Mouse (Mus musculus) heart, embryonic 16.5 days (tissue): ENCODE data around the gene Gcm1. TPM values are rescaled to one million over a fixed set of nuclear protein-coding genes. Genes with fewer than 3 reads are reported as not detected.

Source experiments
- ATAC-seq: fragments of 200-750 bp; cut with Nextera tagmentation; replicated peaks from 2 replicates; pipeline ENCODE4 v1.8.0; 2017; ENCODE audit warnings: moderate number of reproducible peaks; ENCODE audit not compliant: insufficient read depth, low FRiP score; ENCODE audit errors: extremely low read depth
- H3K27ac ChIP-seq: fragments of 300-500 bp; sonication (generic); 2 replicates; pipeline ENCODE4 v1.5.1; 2014; ENCODE audit warnings: mild to moderate bottlenecking, low read length, control low read depth, moderate library complexity
- H3K27me3 ChIP-seq: fragments of 300-500 bp; sonication (generic); 2 replicates; pipeline ENCODE4 v1.6.1; 2014; ENCODE audit warnings: low read length, mixed read lengths; ENCODE audit not compliant: control insufficient read depth, insufficient read depth
- H3K36me3 ChIP-seq: fragments of 300-500 bp; sonication (generic); 2 replicates; pipeline ENCODE4 v1.6.1; 2014; ENCODE audit not compliant: control insufficient read depth, insufficient read depth
- H3K4me1 ChIP-seq: fragments of 300-500 bp; sonication (generic); 2 replicates; pipeline ENCODE4 v1.6.1; 2014; ENCODE audit warnings: low read length, mixed read lengths; ENCODE audit not compliant: control insufficient read depth, insufficient read depth
- H3K4me2 ChIP-seq: fragments of 300-500 bp; sonication (generic); 2 replicates; pipeline ENCODE4 v1.6.1; 2014; ENCODE audit warnings: low read depth, mild to moderate bottlenecking, control low read depth, low read length
- H3K4me3 ChIP-seq: fragments of 300-500 bp; sonication (generic); 2 replicates; pipeline ENCODE4 v1.5.1; 2014; ENCODE audit warnings: mild to moderate bottlenecking, control low read depth, low read length
- H3K9ac ChIP-seq: fragments of 300-500 bp; sonication (generic); 2 replicates; pipeline ENCODE4 v1.6.1; 2014; ENCODE audit warnings: low read length, control low read depth
- H3K9me3 ChIP-seq: fragments of 300-500 bp; sonication (generic); replicated peaks from 2 replicates; pipeline ENCODE4 v1.6.1; 2016; ENCODE audit warnings: low read length; ENCODE audit not compliant: control insufficient read depth
- WGBS: fragments of 180-500 bp; shearing (Covaris S2); extraction: QIAGEN DNeasy Blood & Tissue Kit; methylation state at CpG from one replicate; pipeline ENCODE4 v1.1.7; 2014; 5-methylcytosine and 5-hydroxymethylcytosine counted together
- polyA plus RNA-seq: library from polyadenylated mRNA; unstranded; fragments of >200 nt; fragmentation: Nextera tagmentation; extraction: Ambion mirVana; gene quantifications from 2 replicates; pipeline ENCODE4 v1.2.1, GENCODE M21; 2015

The Gcm1 gene
- polyA plus RNA-seq, 1 experiment from 2014 or later = 0.07 TPM

DNA sequence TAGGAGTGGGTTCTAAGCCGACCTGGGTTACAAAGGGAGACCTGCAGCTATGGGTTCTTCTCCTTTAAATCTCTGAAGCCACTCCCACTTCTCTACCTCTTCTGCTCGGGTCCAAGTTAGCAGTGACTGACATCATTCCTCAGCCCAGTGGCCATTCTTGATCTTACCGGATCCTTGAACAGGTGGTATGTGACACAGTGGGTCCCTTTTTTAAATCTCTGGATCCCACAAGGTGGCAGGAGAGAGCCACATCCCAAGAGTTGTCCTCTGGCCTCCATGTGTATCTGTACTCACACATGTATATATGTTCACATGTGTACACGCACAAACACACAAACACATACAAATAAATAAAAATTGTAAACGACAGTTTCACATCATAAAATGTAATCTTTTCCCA is 16.4 kb upstream of the Gcm1 start:
- Histone ChIP-seq H3K4me2 (no peak overlapping the region), H3K4me3 (no peak overlapping the region), H3K27ac (no peak overlapping the region), H3K36me3 (no peaks in the 10 kb centered on the region), H3K27me3 (no peaks in the 10 kb centered on the region), H3K9ac (no peak overlapping the region), H3K9me3 (no peaks in the 10 kb centered on the region), H3K4me1 (0 out of 2 replicates have a peak, but pooled peaks cover 2% of the 10 kb centered on the region)
- WGBS = 76% methylated on average over 5 of the region's 5 CpGs
- no peak for ATAC-seq

DNA sequence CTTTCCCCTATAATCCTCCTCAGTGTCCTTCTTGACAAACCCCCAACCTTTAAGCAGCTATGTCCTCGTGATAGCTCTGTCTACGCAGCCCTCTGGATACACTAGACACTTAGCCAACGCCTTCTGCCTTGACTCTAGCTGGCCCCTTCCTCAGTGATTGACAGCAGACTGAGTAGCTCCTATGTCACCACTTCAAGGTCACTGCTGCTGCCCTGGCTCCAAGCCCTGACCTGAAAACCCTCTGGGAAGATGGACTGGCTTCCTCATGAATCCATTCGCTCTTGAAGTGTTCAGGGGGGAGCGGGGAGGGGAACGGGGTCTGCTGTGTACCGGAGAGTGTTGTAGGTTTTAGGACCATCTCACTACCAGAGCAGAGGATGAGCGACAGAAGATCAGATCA is 15.9 kb upstream of the Gcm1 start:
- Histone ChIP-seq H3K36me3 (no peaks in the 10 kb centered on the region), H3K9ac (no peak overlapping the region), H3K4me2 (no peak overlapping the region), H3K27ac (no peak overlapping the region), H3K4me3 (no peak overlapping the region), H3K9me3 (no peaks in the 10 kb centered on the region), H3K27me3 (no peaks in the 10 kb centered on the region), H3K4me1 (0 out of 2 replicates have a peak, but pooled peaks cover 2% of the 10 kb centered on the region)
- WGBS = 75% methylated on average over 8 of the region's 8 CpGs
- ATAC-seq = no peak

DNA sequence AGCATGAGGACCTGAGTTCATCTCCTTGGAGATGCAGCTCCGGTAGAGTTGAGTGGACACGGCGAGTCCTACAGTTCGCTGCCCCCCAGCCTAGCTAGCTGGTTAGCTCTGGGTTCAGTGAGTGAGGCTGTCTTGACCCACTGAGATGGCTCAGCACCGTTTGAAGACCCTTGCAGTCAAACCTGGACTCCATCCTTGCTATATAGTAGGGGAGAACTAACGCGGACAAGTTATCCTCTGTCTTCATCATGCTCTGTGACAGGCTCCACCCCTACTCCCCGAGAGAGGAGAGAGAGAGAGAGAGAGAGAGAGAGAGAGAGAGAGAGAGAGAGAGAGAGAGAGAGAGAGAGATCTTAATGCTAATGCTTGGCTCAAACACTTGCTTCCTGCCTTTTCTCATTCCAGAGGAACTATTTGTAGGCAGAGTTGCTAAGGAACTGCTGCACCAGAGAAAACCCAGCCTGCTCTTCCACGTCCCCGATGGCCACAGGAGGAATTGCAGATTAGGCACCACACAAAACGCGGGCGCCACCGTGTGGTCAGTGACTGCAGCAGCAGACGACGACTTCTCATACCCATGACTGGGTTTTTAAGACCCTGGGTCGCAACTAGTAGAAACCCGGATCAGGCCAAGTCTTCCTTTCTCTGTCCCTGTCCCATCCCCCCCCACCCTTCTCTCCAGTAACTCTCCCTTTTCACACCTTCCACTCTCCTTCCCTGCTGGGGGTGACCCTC is 12.8 kb upstream of the Gcm1 start:
- ATAC-seq = peak; percentile 81
- 34% methylated on average over 18 of the region's 18 CpGs for WGBS
- Histone ChIP-seq H3K9ac (no peak overlapping the region), H3K36me3 (no peaks in the 10 kb centered on the region), H3K4me3 (no peak overlapping the region), H3K9me3 (no peaks in the 10 kb centered on the region), H3K4me2 (peak overlapping the region; percentile 22; the same call in 1 of the 2 replicates), H3K27me3 (no peaks in the 10 kb centered on the region), H3K27ac (no peak overlapping the region), H3K4me1 (0 out of 2 replicates have a peak, but pooled peaks cover 2% of the 10 kb centered on the region)

DNA sequence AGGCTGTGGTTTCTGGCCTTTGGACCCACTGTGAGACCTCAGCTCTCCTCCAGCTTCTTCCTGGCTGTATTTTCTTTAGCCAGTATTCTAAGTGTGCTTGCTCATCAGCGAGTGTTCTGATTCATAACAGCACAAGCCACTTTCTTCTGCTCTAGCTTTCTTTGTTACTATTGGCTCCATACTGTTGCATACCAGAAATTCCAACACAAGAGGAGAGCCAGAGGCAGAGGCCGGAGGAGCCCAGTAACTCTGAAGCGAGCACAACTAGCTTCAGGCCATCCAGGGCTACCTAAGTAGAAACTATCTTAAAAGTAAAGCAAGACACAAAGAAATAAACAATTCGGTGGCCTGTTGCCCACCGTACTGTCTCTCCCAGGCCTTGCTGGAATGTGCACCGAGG is 6.6 kb upstream of the Gcm1 start:
- Histone ChIP-seq H3K4me2 (no peak overlapping the region), H3K9me3 (no peaks in the 10 kb centered on the region), H3K27me3 (no peaks in the 10 kb centered on the region), H3K4me1 (peaks cover 5% of the 10 kb centered on the region), H3K4me3 (no peak overlapping the region), H3K9ac (no peak overlapping the region), H3K36me3 (no peaks in the 10 kb centered on the region), H3K27ac (peak overlapping the region; percentile 30)
- peak; percentile 64 for ATAC-seq
- 35% methylated on average over 6 of the region's 6 CpGs for WGBS

DNA sequence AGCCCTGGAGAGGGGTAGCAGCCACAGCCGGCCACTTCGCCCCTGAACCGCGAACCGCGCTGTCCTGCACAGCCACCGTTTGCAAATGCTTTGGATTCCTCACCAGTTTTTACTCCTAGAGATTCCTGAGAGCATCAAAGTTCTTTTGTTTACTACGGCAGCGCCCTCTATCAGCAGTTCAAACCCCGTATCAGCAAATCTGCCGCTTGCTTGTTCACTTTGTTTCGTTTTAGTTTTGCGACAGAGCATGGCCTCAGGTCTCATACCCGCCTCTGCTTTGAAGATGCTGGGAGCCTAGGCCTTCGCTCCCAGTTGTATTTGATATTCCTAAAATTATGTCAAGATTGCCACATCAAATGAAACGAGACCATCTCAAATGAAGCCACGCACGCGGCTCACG is 5.0 kb upstream of the Gcm1 start:
- Histone ChIP-seq H3K27me3 (no peaks in the 10 kb centered on the region), H3K36me3 (no peaks in the 10 kb centered on the region), H3K4me2 (peak overlapping the region; percentile 45), H3K4me1 (peaks cover 5% of the 10 kb centered on the region), H3K27ac (no peak overlapping the region), H3K9ac (no peak overlapping the region), H3K9me3 (no peaks in the 10 kb centered on the region), H3K4me3 (peak overlapping the region; percentile 31)
- ATAC-seq = 0 out of 2 replicates have a peak, but pooled peaks have one; percentile 16
- WGBS = 36% methylated on average over 20 of the region's 20 CpGs

DNA sequence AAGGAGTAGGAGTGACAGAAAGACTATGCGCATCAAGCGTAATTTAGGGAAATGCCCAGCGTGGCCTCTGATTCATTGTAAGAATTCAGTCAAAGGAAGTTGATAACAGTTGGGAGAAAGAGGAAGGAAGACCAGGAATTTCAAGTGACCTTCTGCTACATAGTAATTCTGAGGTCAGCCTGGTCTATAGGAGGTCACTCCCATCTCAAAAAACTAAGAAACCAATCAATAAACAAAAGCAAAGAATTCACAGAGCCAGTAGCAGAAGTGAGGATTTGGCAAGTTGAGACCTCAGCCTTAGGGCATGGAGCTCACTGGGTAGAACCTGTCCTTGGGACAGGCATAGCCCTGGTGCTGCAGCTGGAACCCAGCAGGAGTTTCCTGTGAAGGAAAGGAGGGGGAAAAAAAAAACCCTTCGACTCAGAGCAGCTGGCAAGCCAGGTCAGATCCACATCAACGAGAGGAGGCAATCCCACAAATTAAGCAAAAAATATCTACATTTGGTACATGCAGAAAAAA is 1.2 kb upstream of the Gcm1 start:
- Histone ChIP-seq H3K4me2 (no peak overlapping the region), H3K27me3 (no peaks in the 10 kb centered on the region), H3K4me3 (no peak overlapping the region), H3K27ac (no peak overlapping the region), H3K36me3 (no peaks in the 10 kb centered on the region), H3K9ac (no peak overlapping the region), H3K4me1 (peaks cover under 1% of the 10 kb centered on the region), H3K9me3 (no peaks in the 10 kb centered on the region)
- ATAC-seq = no peak
- 40% methylated on average over 5 of the region's 5 CpGs for WGBS

DNA sequence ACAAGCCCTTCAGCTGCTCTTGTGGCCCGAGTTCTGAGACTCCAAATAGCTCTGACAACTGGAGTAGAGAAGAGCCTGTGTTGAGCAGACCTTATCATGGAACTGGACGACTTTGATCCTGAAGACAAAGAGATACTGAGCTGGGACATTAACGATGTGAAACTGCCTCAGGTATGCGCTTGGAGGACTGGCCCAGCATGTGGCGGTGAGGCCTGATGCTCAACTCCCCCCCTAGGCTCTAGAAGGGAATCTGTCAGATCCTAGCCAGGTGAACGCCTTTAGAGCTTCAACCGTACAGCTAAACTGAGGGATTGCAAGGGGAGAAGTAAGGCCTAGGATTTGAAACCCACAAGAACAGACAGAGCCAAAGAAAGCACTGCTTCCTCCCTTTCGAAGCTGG is 2.1 kb downstream of the Gcm1 start:
- Histone ChIP-seq H3K9ac (no peak overlapping the region), H3K4me3 (no peak overlapping the region), H3K27me3 (no peaks in the 10 kb centered on the region), H3K9me3 (no peaks in the 10 kb centered on the region), H3K4me1 (no peaks in the 10 kb centered on the region), H3K27ac (no peak overlapping the region), H3K4me2 (no peak overlapping the region), H3K36me3 (no peaks in the 10 kb centered on the region)
- ATAC-seq = no peak
- WGBS = 68% methylated on average over 8 of the region's 8 CpGs

DNA sequence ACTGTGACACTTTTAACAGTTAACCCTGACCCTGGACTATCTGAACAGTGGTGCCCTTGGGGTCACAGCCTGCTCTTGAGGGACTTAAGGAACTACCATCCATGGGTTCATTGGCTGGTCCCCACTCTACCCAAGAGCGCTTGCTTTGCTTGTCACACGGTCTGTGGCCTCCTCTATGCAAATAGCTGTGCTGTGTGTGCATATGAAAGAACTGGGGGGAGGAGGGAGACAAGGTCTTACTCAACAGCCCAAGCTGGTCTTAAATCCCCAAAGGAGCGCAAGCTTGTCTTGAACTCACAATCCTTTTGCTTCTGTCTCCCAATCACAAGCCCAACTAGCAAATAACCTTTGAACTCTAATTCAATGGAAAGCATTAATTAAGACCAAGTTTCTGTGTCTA is 2.6 kb downstream of the Gcm1 start:
- no peaks in the 10 kb centered on the region for H3K4me1 ChIP-seq
- H3K4me2 ChIP-seq = no peak overlapping the region
- H3K36me3 ChIP-seq = no peaks in the 10 kb centered on the region
- no peak for ATAC-seq
- H3K9me3 ChIP-seq = no peaks in the 10 kb centered on the region
- H3K9ac ChIP-seq = no peak overlapping the region
- H3K4me3 ChIP-seq = no peak overlapping the region
- 85% methylated on average over 3 of the region's 3 CpGs for WGBS
- H3K27ac ChIP-seq = no peak overlapping the region
- no peaks in the 10 kb centered on the region for H3K27me3 ChIP-seq

DNA sequence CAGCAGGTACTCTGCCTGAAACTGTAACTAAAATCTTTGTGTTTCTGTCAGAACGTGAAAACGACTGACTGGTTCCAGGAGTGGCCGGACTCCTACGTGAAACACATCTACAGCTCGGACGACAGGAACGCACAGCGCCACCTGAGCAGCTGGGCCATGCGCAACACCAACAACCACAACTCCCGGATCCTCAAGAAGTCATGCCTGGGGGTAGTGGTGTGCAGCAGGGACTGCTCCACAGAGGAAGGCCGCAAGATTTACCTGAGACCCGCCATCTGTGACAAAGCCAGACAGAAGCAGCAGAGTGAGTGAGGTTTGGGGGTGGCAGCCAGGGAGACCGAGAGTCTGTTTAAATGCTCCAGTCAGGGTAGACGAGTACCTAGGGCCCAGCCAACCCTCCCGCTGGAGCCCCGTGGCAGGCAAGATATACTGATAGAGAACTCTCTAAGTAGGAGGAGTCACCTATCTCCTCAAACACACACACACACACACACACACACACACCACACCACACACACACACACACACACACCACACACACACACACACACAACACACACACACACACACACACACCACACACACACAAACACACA is 7.9 kb downstream of the Gcm1 start:
- WGBS = 78% methylated on average over 15 of the region's 16 CpGs
- Histone ChIP-seq H3K4me1 (no peaks in the 10 kb centered on the region), H3K27me3 (no peaks in the 10 kb centered on the region), H3K27ac (no peak overlapping the region), H3K36me3 (no peaks in the 10 kb centered on the region), H3K4me3 (no peak overlapping the region), H3K9ac (no peak overlapping the region), H3K9me3 (no peaks in the 10 kb centered on the region), H3K4me2 (no peak overlapping the region)
- ATAC-seq = no peak
